Mouse (Mus musculus) bone marrow macrophage, adult 2 months (primary cell): Measurements from ENCODE around the gene Cyb561d1.

Source experiments
- CTCF ChIP-seq: IDR thresholded peaks from 2 replicates; pipeline ENCODE4 v1.5.1; 2012; ENCODE audit warnings: low read depth, mild to moderate bottlenecking, low read length, moderate library complexity
- POLR2A ChIP-seq: IDR thresholded peaks from 2 replicates; pipeline ENCODE4 v1.6.1; 2012; ENCODE audit warnings: mild to moderate bottlenecking, low read depth, low read length, borderline replicate concordance

DNA sequence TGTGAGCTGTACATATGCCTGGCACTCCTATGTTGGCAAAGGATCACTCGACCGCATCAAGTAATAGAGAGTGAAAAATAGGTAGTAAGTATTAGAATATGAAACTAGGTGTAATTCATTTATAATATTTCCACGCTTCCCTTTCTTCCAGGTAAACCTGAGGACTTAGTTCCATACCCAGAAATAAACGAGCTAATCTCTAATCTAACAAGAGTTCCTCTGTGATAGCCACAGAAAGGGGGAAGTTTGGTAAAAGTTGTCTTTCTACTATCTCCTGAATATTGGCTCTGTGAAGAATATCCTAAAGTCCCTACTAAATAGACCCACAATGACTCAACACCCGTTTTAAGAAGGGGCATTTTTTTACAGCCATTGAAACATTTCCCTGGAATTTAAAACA lies 54.3 kb downstream of the Cyb561d1 start:
- TF ChIP-seq POLR2A (no peak), CTCF (no peak)
